Mouse (Mus musculus): ENCODE results near the gene Ppp2r5a.

Ppp2r5a gene

DNA sequence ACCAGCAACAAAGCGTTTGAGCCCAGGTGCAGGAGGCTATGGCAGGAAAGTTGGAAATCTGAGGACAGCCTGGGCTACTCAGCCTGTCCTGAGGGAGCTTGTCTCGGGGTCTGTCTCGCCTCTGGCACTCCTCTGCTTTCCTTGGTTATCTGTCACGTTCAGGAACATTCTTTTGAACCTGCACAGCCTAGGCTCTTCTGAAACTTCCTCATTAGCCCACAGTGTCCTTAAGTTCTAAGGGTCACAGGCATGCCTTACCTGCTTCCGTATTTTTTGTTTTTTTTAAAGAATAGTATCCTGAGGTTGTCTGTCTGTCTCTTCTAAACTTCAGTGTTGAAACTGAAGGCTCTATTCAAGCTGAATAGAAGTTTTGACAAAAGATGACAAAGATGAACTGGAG lies at the start of gene Ppp2r5a:
Gene Ppp2r5a (minus strand): TSS at position 199 of the 400 bp plus-strand sequence.
- no peak for DNase-seq (ENCODE audit: low read depth, low spot score)
- Histone ChIP-seq H3K36me3 (ENCODE audit: control insufficient read depth, insufficient read depth, low read length, poor library complexity, severe bottlenecking) (no peaks in the 10 kb centered on the region), H3K27me3 (ENCODE audit: control insufficient read depth, insufficient read depth, low read length, poor library complexity, severe bottlenecking) (no peaks in the 10 kb centered on the region)

DNA sequence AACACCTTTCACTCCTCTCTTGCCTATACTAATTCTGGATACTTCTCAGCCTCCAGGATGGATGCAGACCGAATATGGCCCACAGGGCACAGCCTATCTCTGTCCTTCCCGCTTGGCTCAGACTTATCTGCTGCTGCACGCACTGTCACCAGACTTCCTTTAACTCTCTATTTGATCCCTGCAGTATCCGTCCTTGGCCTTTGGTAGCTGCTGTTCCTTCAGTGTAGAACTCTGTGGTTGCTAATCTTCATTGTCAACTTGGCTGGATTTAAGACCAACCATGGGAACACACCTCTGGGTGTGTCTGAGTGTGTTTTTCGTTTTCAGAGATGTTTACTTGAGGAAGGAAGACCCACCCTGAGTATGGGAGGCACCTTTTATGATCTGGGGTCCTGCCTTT lies 47.5 kb upstream of the Ppp2r5a start:
- H3K36me3 ChIP-seq (ENCODE audit: control insufficient read depth, insufficient read depth, low read length, poor library complexity, severe bottlenecking) = no peaks in the 10 kb centered on the region
- no peak for DNase-seq (ENCODE audit: low read depth, low spot score)
- no peaks in the 10 kb centered on the region for H3K27me3 ChIP-seq (ENCODE audit: control insufficient read depth, insufficient read depth, low read length, poor library complexity, severe bottlenecking)

DNA sequence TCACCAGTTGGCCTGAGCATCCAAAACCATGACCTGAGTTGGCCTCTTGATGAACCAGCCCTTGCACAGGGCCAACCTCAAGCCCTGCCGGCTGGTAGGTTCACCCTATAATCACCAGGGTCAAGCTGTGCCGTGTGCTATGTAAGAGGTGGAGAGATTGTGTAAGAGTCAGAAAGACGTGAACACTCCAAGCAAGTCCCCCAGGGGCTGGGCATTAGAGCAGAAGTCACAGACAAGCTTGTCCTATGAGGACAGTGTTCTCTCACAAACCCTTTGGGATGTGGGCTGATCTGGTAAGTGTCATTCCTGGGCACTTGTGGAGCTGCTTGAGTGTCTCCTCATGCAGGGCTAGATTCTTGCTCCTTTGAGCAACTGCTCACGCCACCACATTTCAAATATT lies 46.5 kb upstream of the Ppp2r5a start:
- DNase-seq (ENCODE audit: low read depth, low spot score) = no peak
- no peaks in the 10 kb centered on the region for H3K36me3 ChIP-seq (ENCODE audit: control insufficient read depth, insufficient read depth, low read length, poor library complexity, severe bottlenecking)
- no peaks in the 10 kb centered on the region for H3K27me3 ChIP-seq (ENCODE audit: control insufficient read depth, insufficient read depth, low read length, poor library complexity, severe bottlenecking)

DNA sequence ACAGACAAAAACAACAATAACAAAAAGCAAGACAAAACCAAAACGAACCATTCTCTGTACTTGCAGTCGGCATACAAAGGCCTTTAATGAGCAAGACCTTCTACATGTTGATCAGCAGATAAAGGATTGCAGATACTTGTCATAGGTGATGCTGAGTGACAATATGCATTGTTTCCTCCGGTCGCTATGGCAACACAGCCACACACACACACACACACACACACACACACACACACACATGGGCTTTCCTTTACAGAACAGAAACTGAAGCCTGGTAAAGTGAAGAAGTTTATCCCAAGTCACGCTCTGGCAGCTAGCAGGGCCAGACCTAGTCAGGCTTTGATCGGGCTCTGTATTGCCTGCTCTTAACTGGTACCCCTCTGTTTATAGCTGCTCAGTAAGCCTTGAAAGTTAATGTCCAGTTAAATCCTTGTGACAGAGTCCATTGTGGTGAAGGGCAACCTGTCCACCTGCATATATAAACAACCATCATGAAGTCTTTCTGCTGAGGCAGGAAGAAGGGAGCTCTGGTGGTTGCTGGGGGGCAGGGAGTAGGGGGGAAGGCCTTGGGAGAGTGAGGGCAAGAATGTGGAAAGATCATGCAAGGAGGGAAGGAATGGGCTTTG lies 44.4 kb upstream of the Ppp2r5a start:
- Histone ChIP-seq H3K27me3 (ENCODE audit: control insufficient read depth, insufficient read depth, low read length, poor library complexity, severe bottlenecking) (no peaks in the 10 kb centered on the region), H3K36me3 (ENCODE audit: control insufficient read depth, insufficient read depth, low read length, poor library complexity, severe bottlenecking) (no peaks in the 10 kb centered on the region)
- DNase-seq (ENCODE audit: low read depth, low spot score) = peak; percentile 68

DNA sequence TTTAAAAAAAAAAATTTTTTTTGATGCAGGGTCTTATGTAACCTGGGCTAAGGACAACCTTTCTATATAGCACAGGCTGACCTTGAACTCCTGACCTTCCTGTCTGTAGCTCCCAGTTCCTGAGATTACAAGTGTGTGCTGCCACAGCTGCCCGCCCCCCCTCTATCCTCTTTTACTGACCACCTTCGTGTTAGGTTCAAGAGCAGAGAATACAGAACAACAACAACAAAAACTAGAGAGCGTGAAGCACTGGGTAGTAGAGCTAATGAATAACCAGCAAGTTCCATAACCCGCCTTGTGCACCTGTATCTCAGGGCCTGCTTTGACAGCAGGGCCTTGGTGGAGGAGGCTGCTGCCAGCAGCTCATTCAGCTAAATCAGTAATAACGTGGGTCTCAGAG lies 43.2 kb upstream of the Ppp2r5a start:
- no peaks in the 10 kb centered on the region for H3K36me3 ChIP-seq (ENCODE audit: control insufficient read depth, insufficient read depth, low read length, poor library complexity, severe bottlenecking)
- DNase-seq (ENCODE audit: low read depth, low spot score) = peak; percentile 23

DNA sequence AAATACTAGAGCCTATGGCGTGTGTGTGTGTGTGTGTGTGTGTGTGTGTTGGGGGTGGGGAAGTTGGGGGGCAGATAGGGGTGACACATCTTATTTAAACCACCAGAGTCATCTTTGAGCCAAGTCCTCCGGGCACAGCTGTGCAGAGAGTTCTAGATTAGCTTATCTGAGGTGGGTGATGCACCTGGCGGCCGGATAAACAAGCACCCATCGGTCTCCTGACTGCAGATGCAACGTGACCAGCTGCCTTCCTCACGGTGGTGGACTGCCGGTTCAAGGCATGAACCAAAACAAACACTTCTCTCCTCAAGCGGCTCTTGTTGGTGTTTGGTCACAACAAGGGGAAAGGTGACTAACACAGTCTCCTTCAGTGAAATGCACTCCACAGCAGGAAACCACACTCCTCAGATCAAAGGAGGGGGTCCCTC lies 42.8 kb upstream of the Ppp2r5a start:
- DNase-seq (ENCODE audit: low read depth, low spot score) = peak; percentile 66
- no peaks in the 10 kb centered on the region for H3K36me3 ChIP-seq (ENCODE audit: control insufficient read depth, insufficient read depth, low read length, poor library complexity, severe bottlenecking)
- H3K27me3 ChIP-seq (ENCODE audit: control insufficient read depth, insufficient read depth, low read length, poor library complexity, severe bottlenecking) = no peaks in the 10 kb centered on the region

More for the DNA sequence above, 43.2 kb upstream of the Ppp2r5a start:
- no peaks in the 10 kb centered on the region for H3K27me3 ChIP-seq (ENCODE audit: control insufficient read depth, insufficient read depth, low read length, poor library complexity, severe bottlenecking)

DNA sequence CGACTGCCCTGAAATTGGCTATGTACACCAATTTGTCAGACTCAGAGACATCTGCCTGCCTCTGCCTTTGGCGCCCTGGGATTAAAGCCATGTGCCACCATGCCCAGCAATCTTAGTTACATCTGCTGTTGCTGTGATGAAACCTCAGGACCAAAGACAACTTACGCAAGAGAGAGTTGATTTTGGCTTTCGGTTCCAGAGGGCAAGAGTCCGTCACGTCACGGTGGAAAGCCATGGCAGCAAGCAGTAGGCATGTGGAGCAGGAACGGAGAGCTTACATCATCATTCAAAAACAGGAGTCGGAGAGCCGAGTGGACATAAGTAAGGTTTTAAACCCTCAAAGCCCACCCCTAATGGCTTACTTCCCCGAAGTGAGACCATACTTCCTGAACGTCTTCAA lies 42.3 kb upstream of the Ppp2r5a start:
- DNase-seq (ENCODE audit: low read depth, low spot score) = no peak
- no peaks in the 10 kb centered on the region for H3K27me3 ChIP-seq (ENCODE audit: control insufficient read depth, insufficient read depth, low read length, poor library complexity, severe bottlenecking)
- no peaks in the 10 kb centered on the region for H3K36me3 ChIP-seq (ENCODE audit: control insufficient read depth, insufficient read depth, low read length, poor library complexity, severe bottlenecking)

DNA sequence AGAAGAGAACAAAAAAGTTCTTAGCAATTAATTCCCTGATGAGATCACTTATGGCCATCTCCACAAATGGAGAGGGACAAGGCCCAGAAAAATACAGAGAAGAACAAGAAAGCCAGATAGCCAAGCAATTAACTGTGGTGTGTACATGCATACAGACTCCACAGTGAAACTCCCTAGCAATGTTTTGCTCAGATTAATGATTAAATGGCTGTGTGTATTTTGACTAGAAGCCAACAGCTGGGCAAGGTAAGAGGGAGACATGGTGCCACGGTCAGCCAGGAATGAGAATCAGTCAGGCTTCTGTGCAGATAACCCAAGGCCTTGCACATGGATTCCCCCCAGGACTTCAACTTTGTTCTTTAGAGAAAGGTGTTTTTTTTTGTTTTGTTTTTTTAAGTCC lies 41.4 kb upstream of the Ppp2r5a start:
- H3K27me3 ChIP-seq (ENCODE audit: control insufficient read depth, insufficient read depth, low read length, poor library complexity, severe bottlenecking) = no peaks in the 10 kb centered on the region
- H3K36me3 ChIP-seq (ENCODE audit: control insufficient read depth, insufficient read depth, low read length, poor library complexity, severe bottlenecking) = no peaks in the 10 kb centered on the region
- DNase-seq (ENCODE audit: low read depth, low spot score) = no peak

DNA sequence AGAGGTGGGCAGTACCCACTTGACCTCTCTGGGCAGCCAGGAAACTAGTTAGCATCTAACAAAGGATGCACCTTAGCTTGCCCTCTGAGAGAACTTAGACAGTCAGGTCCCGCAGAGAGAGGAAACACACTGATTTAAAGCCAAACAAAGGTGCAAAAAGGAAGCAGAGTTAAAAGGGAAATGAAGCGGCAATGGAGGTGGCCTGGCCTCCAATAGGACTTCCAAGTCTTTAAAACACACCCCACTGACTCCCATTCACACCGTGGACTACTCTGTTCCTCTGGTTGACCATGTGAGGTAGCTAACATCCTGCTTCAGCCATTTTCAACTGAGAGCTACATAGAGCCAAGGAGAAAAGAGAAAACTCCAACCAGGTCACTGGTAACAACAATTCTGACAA lies 35.9 kb upstream of the Ppp2r5a start:
- no peak for DNase-seq (ENCODE audit: low read depth, low spot score)
- no peaks in the 10 kb centered on the region for H3K36me3 ChIP-seq (ENCODE audit: control insufficient read depth, insufficient read depth, low read length, poor library complexity, severe bottlenecking)
- no peaks in the 10 kb centered on the region for H3K27me3 ChIP-seq (ENCODE audit: control insufficient read depth, insufficient read depth, low read length, poor library complexity, severe bottlenecking)

DNA sequence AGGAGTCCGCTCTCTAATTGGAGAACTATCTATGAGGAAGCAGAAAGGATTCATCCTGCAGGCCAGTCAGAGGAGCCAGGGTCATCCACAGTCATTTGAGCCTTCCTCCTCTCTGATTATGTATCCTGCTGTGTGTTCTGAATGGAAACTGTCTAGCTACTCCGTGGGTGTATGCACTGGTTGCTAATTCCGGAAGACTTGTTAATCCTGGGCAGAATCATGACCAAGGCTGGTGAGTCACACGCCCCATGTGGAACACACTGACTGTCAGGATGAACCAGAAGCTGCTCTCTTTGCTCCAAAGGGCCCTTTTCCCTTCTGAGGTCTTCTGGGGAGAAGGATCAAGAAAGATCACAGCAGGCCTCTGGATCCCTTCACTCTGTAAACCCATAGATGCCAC lies 35.5 kb upstream of the Ppp2r5a start:
- Histone ChIP-seq H3K27me3 (ENCODE audit: control insufficient read depth, insufficient read depth, low read length, poor library complexity, severe bottlenecking) (no peaks in the 10 kb centered on the region), H3K36me3 (ENCODE audit: control insufficient read depth, insufficient read depth, low read length, poor library complexity, severe bottlenecking) (no peaks in the 10 kb centered on the region)
- no peak for DNase-seq (ENCODE audit: low read depth, low spot score)

DNA sequence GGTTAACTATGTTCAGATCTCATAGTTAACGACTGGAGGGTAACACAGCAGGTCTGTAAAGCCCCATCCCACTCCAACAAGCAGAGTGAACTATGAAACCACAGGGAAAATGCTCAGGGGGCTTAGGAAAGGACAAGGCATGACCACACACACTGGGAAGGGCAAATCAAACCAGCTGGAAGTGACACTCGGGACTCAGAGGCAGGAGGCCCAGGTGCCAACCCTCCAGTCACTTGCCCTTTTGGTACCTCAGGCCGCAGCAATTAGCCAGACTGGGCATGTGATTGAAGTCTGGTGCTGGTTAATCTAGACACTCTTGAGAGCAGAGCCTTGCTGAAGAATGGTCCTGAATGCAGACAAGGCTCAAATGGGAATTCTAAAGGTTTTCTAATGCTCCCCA lies 33.6 kb upstream of the Ppp2r5a start:
- Histone ChIP-seq H3K36me3 (ENCODE audit: control insufficient read depth, insufficient read depth, low read length, poor library complexity, severe bottlenecking) (no peaks in the 10 kb centered on the region), H3K27me3 (ENCODE audit: control insufficient read depth, insufficient read depth, low read length, poor library complexity, severe bottlenecking) (no peaks in the 10 kb centered on the region)
- no peak for DNase-seq (ENCODE audit: low read depth, low spot score)

DNA sequence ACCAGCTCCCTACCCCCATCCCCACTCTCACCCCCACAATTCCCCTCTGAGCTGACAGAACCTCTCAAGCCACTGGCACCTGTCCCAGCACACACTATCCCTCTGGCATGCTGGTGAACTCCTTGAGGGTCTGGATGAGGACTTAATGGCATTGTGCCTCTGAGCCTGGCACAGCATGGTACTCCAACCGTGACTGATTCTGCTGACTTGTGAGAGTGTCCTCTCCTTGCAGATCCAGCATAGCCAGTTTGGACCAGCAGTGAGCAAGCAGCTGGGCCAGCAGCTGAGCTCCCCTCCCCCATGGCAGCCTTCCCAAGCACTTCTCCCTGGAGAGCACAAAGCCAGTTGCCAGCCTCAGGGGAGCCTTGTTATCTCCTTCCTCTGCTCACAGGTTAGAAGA lies 32.3 kb upstream of the Ppp2r5a start:
- H3K27me3 ChIP-seq (ENCODE audit: control insufficient read depth, insufficient read depth, low read length, poor library complexity, severe bottlenecking) = no peaks in the 10 kb centered on the region
- H3K36me3 ChIP-seq (ENCODE audit: control insufficient read depth, insufficient read depth, low read length, poor library complexity, severe bottlenecking) = no peaks in the 10 kb centered on the region
- no peak for DNase-seq (ENCODE audit: low read depth, low spot score)

DNA sequence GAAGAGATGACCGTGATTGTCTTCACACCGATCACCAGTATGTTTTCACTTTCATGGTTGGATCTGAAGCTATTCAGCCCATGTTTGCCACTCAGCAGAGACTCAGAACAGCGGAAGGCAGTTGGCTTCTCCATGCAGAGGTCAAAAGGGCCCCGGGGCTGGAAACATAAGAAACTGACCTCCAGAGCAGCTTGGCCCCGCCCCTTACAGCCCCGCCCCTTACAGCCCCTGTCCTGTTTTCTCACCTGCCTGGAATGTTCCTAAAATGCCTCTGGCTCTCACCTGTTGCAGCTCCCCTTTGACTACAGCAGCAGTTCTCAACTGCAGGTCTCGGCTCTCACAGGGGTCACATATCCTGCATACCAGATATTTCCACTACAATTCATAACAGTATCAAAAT lies 29.5 kb upstream of the Ppp2r5a start:
- DNase-seq (ENCODE audit: low read depth, low spot score) = no peak
- Histone ChIP-seq H3K36me3 (ENCODE audit: control insufficient read depth, insufficient read depth, low read length, poor library complexity, severe bottlenecking) (no peaks in the 10 kb centered on the region), H3K27me3 (ENCODE audit: control insufficient read depth, insufficient read depth, low read length, poor library complexity, severe bottlenecking) (no peaks in the 10 kb centered on the region)

DNA sequence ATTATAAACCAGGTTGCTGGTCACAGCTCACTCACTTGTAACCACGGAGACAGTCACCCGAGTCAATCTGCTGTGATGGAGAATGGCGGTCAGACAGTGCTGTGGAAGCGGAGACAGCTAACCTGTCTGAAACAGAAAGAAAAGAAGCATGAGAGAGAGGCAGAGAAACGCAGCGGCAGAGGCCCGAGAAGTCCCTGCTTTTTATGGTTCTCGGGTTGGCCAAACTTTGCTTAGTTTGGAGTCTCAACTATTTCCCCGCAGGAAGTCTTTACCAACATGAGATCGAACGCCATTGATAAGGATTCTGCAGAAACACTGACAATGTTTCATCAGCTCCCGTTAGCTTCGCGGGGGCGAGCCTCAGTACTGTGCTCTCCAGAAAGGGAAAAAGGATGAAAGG lies 29.0 kb upstream of the Ppp2r5a start:
- no peaks in the 10 kb centered on the region for H3K36me3 ChIP-seq (ENCODE audit: control insufficient read depth, insufficient read depth, low read length, poor library complexity, severe bottlenecking)
- no peak for DNase-seq (ENCODE audit: low read depth, low spot score)
- H3K27me3 ChIP-seq (ENCODE audit: control insufficient read depth, insufficient read depth, low read length, poor library complexity, severe bottlenecking) = no peaks in the 10 kb centered on the region

DNA sequence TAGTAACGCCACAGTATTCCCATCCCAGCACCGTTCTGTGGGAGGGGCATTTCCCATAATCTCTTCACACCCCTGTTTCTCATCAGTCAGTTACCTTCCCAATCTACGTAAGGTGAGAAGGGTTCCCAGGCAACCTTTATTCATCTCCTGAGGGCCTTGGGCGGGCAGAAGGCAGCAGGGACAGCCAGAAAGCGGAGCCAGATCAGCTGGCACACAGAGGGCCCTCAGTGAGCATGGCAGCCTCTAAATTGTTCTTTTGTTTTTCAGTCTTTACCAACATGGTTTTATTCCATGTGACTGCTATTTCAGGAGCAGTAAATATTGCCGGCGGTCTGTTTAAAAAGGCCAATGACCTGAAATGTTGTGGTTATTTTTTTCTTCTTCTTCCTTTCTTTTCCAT lies 27.0 kb upstream of the Ppp2r5a start:
- no peaks in the 10 kb centered on the region for H3K36me3 ChIP-seq (ENCODE audit: control insufficient read depth, insufficient read depth, low read length, poor library complexity, severe bottlenecking)
- H3K27me3 ChIP-seq (ENCODE audit: control insufficient read depth, insufficient read depth, low read length, poor library complexity, severe bottlenecking) = no peaks in the 10 kb centered on the region
- DNase-seq (ENCODE audit: low read depth, low spot score) = no peak

DNA sequence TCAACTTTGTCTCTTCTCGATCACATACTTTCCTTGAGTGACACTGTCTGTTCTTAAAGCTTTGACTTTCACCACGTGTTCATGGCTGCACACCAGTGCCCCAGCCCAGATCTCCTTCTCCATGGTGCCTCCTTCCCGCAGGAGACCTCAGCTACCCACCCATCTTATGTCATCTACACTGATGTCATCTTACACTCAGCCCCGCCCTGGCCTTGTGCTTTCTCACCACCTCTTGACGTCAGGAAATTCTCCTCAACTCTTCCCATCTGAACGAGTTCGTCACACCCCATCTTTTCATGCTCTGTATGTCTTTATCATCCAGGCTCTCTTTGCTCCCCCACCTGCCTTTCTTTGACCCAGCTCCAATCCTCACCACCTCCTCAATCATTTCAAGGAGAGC lies 22.8 kb upstream of the Ppp2r5a start:
- no peaks in the 10 kb centered on the region for H3K36me3 ChIP-seq (ENCODE audit: control insufficient read depth, insufficient read depth, low read length, poor library complexity, severe bottlenecking)
- no peak for DNase-seq (ENCODE audit: low read depth, low spot score)
- H3K27me3 ChIP-seq (ENCODE audit: control insufficient read depth, insufficient read depth, low read length, poor library complexity, severe bottlenecking) = no peaks in the 10 kb centered on the region

All from splenic B cell, adult 2 months (primary cell).